Mouse (Mus musculus): ENCODE measurements around the gene Mtus2. TPM values are rescaled to one million over a fixed set of nuclear protein-coding genes. Genes with fewer than 3 reads are reported as not detected.
"Not testable (repeated sequence)": the region's sequence is repeated elsewhere in the genome, so short reads cannot be mapped to it uniquely, and the experiment has no call there.

Gene Mtus2
- polyA plus RNA-seq, 1 experiment from 2014 or later = 49.4 TPM

GRCm38 (mm10) chr5:148310790-148311189 is 353.7 kb downstream of the Mtus2 start:
- DNase-seq (ENCODE audit: low spot score) (no peak), ATAC-seq (ENCODE audit: low FRiP score) (no peak)
- no peaks in the 10 kb centered on the region for H3K27me3 ChIP-seq (ENCODE audit: control insufficient read depth, insufficient read depth, low read length)
- H3K4me1 ChIP-seq (replicated peaks; ENCODE audit: control insufficient read depth, insufficient read depth, low read length) = no peaks in the 10 kb centered on the region
- no peak overlapping the region for H3K27ac ChIP-seq
- H3K4me3 ChIP-seq (replicated peaks; ENCODE audit: low read length) = no peak overlapping the region
- H3K9ac ChIP-seq = no peak overlapping the region
- H3K4me2 ChIP-seq (replicated peaks) = no peak overlapping the region
- H3K9me3 ChIP-seq (ENCODE audit: control insufficient read depth, low read length) = no peaks in the 10 kb centered on the region
- WGBS = 81% methylated on average over 10 of the region's 10 CpGs
- H3K36me3 ChIP-seq (replicated peaks; ENCODE audit: control insufficient read depth, insufficient read depth) = peaks cover 30% of the 10 kb centered on the region

GRCm38 (mm10) chr5:148312443-148312842 is 355.3 kb downstream of the Mtus2 start:
- Histone ChIP-seq H3K27ac (no peak overlapping the region), H3K9ac (no peak overlapping the region), H3K36me3 (replicated peaks; ENCODE audit: control insufficient read depth, insufficient read depth) (peaks cover 19% of the 10 kb centered on the region), H3K4me1 (replicated peaks; ENCODE audit: control insufficient read depth, insufficient read depth, low read length) (no peaks in the 10 kb centered on the region), H3K4me3 (replicated peaks; ENCODE audit: low read length) (no peak overlapping the region), H3K27me3 (ENCODE audit: control insufficient read depth, insufficient read depth, low read length) (no peaks in the 10 kb centered on the region), H3K9me3 (ENCODE audit: control insufficient read depth, low read length) (no peaks in the 10 kb centered on the region), H3K4me2 (replicated peaks) (no peak overlapping the region)
- no peak for DNase-seq (ENCODE audit: low spot score)
- 61% methylated on average over 2 of the region's 2 CpGs for WGBS
- no peak for ATAC-seq (ENCODE audit: low FRiP score)

GRCm38 (mm10) chr5:148314931-148315330 is 357.8 kb downstream of the Mtus2 start:
- Histone ChIP-seq H3K27ac (no peak overlapping the region), H3K9ac (no peak overlapping the region), H3K4me2 (replicated peaks) (no peak overlapping the region), H3K27me3 (ENCODE audit: control insufficient read depth, insufficient read depth, low read length) (no peaks in the 10 kb centered on the region), H3K4me3 (replicated peaks; ENCODE audit: low read length) (no peak overlapping the region), H3K9me3 (ENCODE audit: control insufficient read depth, low read length) (no peaks in the 10 kb centered on the region), H3K4me1 (replicated peaks; ENCODE audit: control insufficient read depth, insufficient read depth, low read length) (no peaks in the 10 kb centered on the region), H3K36me3 (replicated peaks; ENCODE audit: control insufficient read depth, insufficient read depth) (peaks cover 17% of the 10 kb centered on the region)
- 96% methylated on average over 5 of the region's 5 CpGs for WGBS
- no peak for DNase-seq (ENCODE audit: low spot score)
- ATAC-seq (ENCODE audit: low FRiP score) = no peak

- ATAC-seq (ENCODE audit: low FRiP score) (0 out of 2 replicates have a peak, but pooled peaks have one; percentile 43), DNase-seq (ENCODE audit: low spot score) (peak; percentile 82)
- H3K4me1 ChIP-seq (replicated peaks; ENCODE audit: control insufficient read depth, insufficient read depth, low read length) = no peaks in the 10 kb centered on the region
- H3K4me3 ChIP-seq (replicated peaks; ENCODE audit: low read length) = no peak overlapping the region
- no peaks in the 10 kb centered on the region for H3K36me3 ChIP-seq (replicated peaks; ENCODE audit: control insufficient read depth, insufficient read depth)
- no peak overlapping the region for H3K4me2 ChIP-seq (replicated peaks)
- H3K9ac ChIP-seq = no peak overlapping the region
- H3K27ac ChIP-seq = no peak overlapping the region
- no peaks in the 10 kb centered on the region for H3K27me3 ChIP-seq (ENCODE audit: control insufficient read depth, insufficient read depth, low read length)
- 54% methylated on average over 4 of the region's 4 CpGs for WGBS
- no peaks in the 10 kb centered on the region for H3K9me3 ChIP-seq (ENCODE audit: control insufficient read depth, low read length)
Observed at GRCm38 (mm10) chr5:148325317-148325885, 368.3 kb downstream of the Mtus2 start.

GRCm38 (mm10) chr5:148326295-148326694 is 369.2 kb downstream of the Mtus2 start:
- ATAC-seq (ENCODE audit: low FRiP score); H3K36me3 ChIP-seq (replicated peaks; ENCODE audit: control insufficient read depth, insufficient read depth); H3K9me3 ChIP-seq (ENCODE audit: control insufficient read depth, low read length); H3K27me3 ChIP-seq (ENCODE audit: control insufficient read depth, insufficient read depth, low read length); H3K27ac ChIP-seq; H3K4me3 ChIP-seq (replicated peaks; ENCODE audit: low read length); DNase-seq (ENCODE audit: low spot score); H3K4me1 ChIP-seq (replicated peaks; ENCODE audit: control insufficient read depth, insufficient read depth, low read length); H3K9ac ChIP-seq; H3K4me2 ChIP-seq (replicated peaks): not testable (repeated sequence)
- WGBS = 95% methylated on average over 9 of the region's 9 CpGs

- Histone ChIP-seq H3K36me3 (replicated peaks; ENCODE audit: control insufficient read depth, insufficient read depth) (no peaks in the 10 kb centered on the region), H3K4me2 (replicated peaks) (no peak overlapping the region), H3K27me3 (ENCODE audit: control insufficient read depth, insufficient read depth, low read length) (no peaks in the 10 kb centered on the region), H3K4me1 (replicated peaks; ENCODE audit: control insufficient read depth, insufficient read depth, low read length) (no peaks in the 10 kb centered on the region), H3K27ac (no peak overlapping the region), H3K9me3 (ENCODE audit: control insufficient read depth, low read length) (no peaks in the 10 kb centered on the region), H3K9ac (no peak overlapping the region), H3K4me3 (replicated peaks; ENCODE audit: low read length) (no peak overlapping the region)
- ATAC-seq (ENCODE audit: low FRiP score) = no peak
- 93% methylated on average over 3 of the region's 3 CpGs for WGBS
- DNase-seq (ENCODE audit: low spot score) = no peak
Observed at GRCm38 (mm10) chr5:148328982-148329381, 371.9 kb downstream of the Mtus2 start.

- no peaks in the 10 kb centered on the region for H3K9me3 ChIP-seq (ENCODE audit: control insufficient read depth, low read length)
- no peak overlapping the region for H3K9ac ChIP-seq
- no peak overlapping the region for H3K27ac ChIP-seq
- H3K4me3 ChIP-seq (replicated peaks; ENCODE audit: low read length) = no peak overlapping the region
- peaks cover 3% of the 10 kb centered on the region; the same call in 1 of the 2 replicates for H3K36me3 ChIP-seq (replicated peaks; ENCODE audit: control insufficient read depth, insufficient read depth)
- 77% methylated on average over 11 of the region's 11 CpGs for whole genome bisulfite sequencing
- no peak for ATAC-seq (ENCODE audit: low FRiP score)
- DNase-seq (ENCODE audit: low spot score) = no peak
- H3K27me3 ChIP-seq (ENCODE audit: control insufficient read depth, insufficient read depth, low read length) = no peaks in the 10 kb centered on the region
- H3K4me1 ChIP-seq (replicated peaks; ENCODE audit: control insufficient read depth, insufficient read depth, low read length) = no peaks in the 10 kb centered on the region
- no peak overlapping the region for H3K4me2 ChIP-seq (replicated peaks)
Observed at GRCm38 (mm10) chr5:148331229-148331776, 374.2 kb downstream of the Mtus2 start.

- Histone ChIP-seq H3K36me3 (replicated peaks; ENCODE audit: control insufficient read depth, insufficient read depth) (peaks cover 3% of the 10 kb centered on the region; the same call in 1 of the 2 replicates), H3K9ac (no peak overlapping the region), H3K4me3 (replicated peaks; ENCODE audit: low read length) (no peak overlapping the region), H3K27ac (no peak overlapping the region), H3K27me3 (ENCODE audit: control insufficient read depth, insufficient read depth, low read length) (no peaks in the 10 kb centered on the region), H3K4me1 (replicated peaks; ENCODE audit: control insufficient read depth, insufficient read depth, low read length) (no peaks in the 10 kb centered on the region), H3K4me2 (replicated peaks) (no peak overlapping the region), H3K9me3 (ENCODE audit: control insufficient read depth, low read length) (no peaks in the 10 kb centered on the region)
- 81% methylated on average over 18 of the region's 18 CpGs for WGBS
- no peak for DNase-seq (ENCODE audit: low spot score)
- peak; percentile 38 for ATAC-seq (ENCODE audit: low FRiP score)
Observed at GRCm38 (mm10) chr5:148331926-148332621, 375.0 kb downstream of the Mtus2 start.

GRCm38 (mm10) chr5:148332622-148332974 is 375.5 kb downstream of the Mtus2 start:
- Histone ChIP-seq H3K4me1 (replicated peaks; ENCODE audit: control insufficient read depth, insufficient read depth, low read length) (no peaks in the 10 kb centered on the region), H3K4me3 (replicated peaks; ENCODE audit: low read length) (no peak overlapping the region), H3K9ac (no peak overlapping the region), H3K36me3 (replicated peaks; ENCODE audit: control insufficient read depth, insufficient read depth) (peaks cover 3% of the 10 kb centered on the region; the same call in 1 of the 2 replicates), H3K9me3 (ENCODE audit: control insufficient read depth, low read length) (no peaks in the 10 kb centered on the region), H3K27ac (no peak overlapping the region), H3K4me2 (replicated peaks) (no peak overlapping the region), H3K27me3 (ENCODE audit: control insufficient read depth, insufficient read depth, low read length) (no peaks in the 10 kb centered on the region)
- peak; percentile 86 for ATAC-seq (ENCODE audit: low FRiP score)
- WGBS = 35% methylated on average over 8 of the region's 8 CpGs
- DNase-seq (ENCODE audit: low spot score) = peak; percentile 89

Data from hindbrain, embryonic 14.5 days (tissue).